Mouse (Mus musculus): ENCODE data around the gene Ccdc28b.
A peak's percentile ranks its signal among the peaks of the same experiment; 100 is the strongest.

Gene Ccdc28b

DNA sequence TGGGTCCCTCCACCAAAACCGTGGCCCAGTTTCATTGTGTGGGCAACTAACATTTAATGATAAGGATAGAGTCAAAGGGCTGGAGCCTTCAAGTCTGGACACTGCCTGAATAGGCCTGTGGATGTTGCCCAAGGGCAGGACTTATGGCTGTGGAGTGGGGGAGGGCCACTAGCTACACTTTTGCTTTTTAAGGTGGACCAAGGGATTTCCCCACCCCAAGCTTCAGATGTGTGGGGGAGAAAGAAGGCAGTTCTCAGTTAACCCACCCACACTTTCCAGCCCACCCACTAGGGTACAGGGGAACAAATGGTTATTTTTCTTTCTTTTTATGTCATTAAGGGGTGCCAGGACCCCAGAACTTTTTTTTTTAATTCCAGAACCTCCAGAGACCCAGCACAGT lies 39.4 kb downstream of the Ccdc28b start:
- DNase-seq, result no peak

DNA sequence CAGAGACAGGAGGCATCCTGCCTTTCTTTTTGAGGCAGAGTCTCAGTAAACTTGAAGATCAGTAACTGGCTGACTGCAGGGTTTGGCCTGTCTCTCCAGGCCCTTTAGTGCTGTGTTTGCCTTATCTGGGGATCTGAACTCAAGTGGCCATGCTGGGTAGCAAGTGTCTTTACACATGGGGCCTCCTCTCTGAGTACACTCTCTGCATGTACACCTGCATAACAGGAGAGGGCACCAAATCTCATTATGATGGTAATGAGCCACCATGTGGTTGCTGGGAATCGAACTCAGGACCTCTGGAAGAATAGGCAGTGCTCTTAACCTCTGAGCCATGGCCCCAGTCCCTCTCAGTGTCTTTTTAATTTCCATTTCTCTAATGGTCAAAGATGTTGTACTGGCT lies 41.5 kb downstream of the Ccdc28b start:
- no peak for DNase-seq

DNA sequence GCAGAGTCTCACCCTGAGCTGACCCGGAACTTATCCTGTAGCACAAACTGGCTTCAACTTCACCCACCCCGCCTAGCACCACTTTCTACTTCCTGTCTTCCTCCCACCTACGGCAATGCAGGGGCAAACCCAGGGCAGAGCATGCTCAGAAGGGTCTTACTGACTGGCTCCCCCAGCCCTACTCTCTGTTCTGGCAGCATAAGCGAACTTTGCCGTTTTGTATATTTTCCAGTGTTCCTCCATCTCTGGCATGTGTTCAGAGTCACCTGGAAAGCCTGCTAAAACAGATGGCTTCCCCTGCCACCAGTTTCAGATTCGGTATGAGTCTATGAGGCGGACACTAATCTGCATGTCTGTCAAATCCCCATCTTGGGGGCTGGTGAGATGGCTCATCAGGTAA lies 43.4 kb downstream of the Ccdc28b start:
- peak in 1 of 2 experiments; percentile 32 for DNase-seq

DNA sequence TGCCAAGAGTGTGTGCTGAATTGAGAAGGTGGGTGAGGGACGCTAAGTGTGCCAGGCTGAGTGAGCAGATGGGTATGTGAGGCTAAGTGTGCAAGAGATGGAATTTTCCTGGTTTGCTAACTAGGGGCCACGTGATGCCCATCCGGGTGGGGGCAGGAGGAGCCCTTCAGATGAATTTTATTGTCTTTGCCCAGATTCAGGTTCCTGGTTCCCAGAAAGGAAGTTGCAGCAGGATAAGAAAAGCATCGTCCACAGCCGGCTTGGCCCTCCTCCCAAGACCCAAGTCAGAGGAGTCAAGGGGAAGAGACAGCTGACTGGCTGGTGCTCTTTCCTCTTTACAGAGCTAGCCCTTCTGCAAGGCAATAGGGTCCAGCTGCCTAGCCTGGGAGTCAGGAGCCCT lies 45.3 kb downstream of the Ccdc28b start, which contains the start of gene Fam167b:
Fam167b (minus strand) TSS at position 84 of the 400 bp plus-strand sequence.
- DNase-seq, result peak; percentile 47 to 66

DNA sequence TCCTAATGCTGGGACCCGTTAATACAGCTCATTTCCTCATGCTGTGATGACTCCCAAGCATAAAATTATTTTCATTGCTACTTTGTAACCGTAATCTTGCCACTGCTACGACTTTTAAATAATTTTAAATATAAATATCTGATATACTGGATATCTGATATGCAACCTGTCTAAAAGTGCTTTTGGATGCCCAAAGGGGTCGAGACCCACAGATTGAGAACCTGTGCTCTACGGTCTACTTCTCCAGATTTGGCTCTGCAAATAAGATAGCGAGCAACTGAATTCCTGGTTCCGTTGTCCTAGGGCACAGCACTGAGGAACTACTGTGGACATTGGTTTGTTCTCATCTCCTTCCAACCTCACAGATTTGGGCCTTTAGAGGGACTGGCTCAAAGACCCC lies 46.1 kb downstream of the Ccdc28b start:
- DNase-seq, result no peak

DNA sequence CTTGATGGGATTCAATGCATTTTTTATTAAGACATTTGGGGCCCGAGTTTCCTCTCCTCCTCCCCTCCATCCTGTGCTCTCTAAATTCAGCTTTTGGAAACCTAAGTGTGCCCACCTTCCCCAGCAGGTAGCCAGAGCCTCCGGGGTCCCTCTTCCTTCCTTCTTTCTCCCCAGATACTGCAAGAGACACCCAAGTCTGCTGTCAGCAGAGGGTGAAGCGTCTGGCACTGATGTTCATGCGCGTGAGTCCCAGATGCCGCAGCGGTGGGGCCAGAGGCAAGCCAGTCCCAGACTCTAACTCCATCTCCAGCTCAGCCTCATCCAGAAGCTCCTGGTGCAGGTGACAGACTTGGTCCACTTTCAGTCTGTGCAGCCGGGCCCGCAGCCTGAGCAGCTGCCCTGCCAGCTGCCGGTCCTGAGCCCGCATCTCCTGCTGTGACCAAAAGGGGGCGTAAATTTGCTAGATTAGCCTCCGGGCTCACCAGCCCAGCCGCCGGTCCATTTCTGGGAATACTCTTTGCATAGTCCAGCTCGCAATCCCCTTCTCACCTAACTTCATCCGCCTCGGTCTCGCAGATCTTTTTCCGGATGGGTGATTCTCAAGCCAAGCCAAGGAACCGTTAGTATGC lies 46.8 kb downstream of the Ccdc28b start:
- DNase-seq, result peak; percentile 84 to 89

DNA sequence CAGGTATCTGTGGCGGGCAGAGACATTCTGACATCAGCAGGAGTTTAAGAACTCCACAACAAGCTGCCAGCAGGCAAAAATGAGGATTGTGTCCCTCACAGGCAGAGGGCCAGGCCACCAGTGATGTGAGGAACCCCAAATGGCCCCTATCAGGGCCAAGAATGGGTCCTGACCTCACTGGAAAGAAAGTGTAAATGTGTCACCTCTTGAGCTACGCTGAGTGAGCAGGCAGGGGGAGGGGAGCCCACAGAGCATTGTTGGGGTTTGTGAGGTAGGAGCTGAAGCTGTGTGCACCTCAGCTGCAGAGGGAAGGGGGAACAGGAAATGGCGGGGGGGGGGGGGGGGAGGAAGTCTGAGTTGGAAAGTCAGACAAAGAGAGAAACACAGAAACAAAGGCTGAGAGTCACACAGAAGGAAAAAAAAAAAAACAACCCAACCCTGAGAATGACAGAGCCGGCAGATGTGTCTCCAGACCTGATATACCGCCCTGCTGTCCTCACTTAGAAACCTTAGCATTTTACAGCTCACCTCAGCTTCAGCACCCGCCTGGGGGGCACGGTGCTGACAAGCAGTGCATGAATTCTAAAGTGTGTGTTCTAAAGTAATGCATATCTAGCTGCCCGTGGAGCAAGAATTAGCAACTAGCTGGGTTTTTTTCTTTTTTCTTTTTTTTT lies 48.4 kb downstream of the Ccdc28b start:
- peak; percentile 48 to 65 for DNase-seq

DNA sequence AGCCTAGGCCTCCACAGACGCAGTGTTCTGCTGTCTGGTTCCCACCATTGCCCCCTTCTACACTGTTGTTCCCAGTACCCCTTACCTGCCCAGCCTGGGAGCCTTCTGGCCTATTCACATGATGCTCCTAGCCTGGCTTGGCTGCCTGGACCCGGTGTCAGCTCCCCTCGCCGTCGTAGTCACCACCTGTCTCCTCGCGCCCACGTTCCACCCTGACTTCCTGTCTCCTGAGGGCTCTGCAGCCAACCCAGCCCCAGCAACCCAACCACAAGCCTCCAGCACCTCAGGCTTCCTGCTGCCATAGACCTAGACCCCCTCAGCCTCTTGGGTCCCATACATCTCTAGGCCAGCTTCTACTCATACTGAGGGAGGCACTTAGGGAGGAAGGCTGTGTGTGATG lies 50.3 kb downstream of the Ccdc28b start, which contains the start of gene Lck:
Lck (minus strand) TSS at position 212 of the 400 bp plus-strand sequence.
- DNase-seq, result no peak

DNA sequence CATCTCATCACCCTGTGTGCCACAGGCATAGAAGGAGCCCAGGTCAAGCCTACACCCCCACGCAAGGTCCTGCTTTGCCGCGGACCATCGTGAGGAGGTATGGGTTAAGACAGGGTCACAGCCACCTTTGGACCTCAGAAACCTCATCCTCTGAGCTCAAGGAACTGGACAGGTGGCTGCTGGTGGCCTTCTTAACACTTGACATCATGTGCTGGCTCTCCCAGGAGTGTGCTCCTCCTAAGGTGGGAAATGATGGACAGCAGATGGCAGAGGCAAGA lies 50.7 kb downstream of the Ccdc28b start:
- no peak for DNase-seq

DNA sequence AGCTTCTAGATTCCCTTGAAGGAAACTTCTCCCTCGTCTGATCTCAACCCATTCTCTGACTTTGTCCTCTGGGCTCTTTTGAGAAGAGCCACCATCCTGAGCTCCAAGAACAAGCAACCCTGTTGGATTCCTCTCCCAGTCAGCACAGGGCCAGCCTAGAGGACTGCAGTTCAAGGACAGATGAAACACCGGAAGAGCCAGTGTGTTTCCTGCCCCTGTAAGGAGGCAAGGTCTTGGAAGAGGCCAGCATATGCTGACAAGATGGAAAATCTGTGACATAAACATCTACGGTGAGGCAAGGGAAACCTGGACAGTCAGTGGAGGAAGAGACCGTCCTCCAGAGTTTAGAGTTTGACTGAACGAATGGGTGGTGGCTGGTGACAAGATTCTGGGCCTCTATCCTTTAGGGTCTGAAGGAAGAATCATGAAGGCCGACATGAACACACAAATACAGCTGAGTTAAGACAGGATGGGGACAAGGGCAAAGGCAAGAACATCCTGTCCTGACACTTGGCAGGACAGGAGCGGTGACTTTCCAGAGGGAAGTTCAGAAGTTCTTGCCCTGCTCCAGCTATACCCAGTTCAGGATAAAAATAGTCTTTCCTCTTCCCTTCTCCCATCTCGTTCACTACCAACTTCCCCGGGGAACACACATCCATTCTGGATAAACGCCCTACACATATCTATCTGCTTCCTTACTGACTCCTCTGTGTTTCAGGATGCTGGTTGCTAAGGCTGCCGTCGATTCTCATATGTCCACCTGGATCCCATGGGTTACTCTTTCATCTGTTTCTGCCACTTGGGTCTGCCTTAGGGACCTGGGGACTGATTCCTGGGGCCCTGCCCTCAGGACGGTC lies 51.3 kb downstream of the Ccdc28b start:
- DNase-seq, result no peak

DNA sequence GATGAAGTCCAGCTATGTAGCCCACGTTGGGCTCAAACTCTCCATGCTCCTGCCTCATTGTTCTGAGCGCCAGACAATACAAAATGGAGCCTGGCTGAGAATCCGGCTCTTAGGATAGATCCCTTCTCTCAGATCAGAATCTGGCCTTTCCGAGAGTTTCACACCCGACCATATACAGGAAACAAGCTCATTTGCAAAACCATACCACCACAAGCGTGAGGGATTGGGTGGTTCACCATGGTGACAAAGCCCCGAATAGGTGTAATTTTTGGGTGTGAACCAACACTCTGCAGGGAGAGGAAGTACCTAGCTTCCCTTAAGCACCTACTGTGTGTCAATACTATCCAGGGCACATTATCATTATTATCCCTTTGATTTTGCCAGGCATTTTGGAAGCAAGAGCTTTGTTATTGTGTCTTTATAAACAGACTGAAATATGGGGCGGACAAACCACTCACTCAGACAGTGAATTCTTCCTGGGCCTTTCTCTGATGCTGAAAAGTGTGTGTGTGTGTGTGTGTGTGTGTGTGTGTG lies 52.1 kb downstream of the Ccdc28b start:
- no peak for DNase-seq

DNA sequence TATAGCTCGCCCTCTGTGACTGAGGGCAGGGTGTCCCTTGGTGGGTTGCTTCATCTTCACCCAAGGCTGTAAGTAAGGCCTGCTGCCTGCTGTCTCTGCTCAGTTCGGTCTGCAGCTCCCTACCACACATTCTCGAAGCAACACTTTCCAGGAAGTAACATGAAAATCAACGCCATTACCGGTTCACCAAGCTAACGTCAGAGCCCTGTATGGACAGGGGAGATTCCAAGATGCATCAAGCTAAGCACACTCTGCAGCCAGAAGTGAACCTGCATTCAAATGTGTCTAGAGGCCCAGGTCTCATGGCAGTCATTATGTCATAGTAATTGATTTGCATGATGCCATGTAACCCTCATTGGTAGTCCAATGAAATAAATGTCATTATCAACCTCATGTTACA lies 53.7 kb downstream of the Ccdc28b start:
- DNase-seq, result no peak

Measured in kidney, postnatal 4 days (tissue).